Mouse (Mus musculus): ENCODE data around the gene Ube2a. TPM values are rescaled to one million over a fixed set of nuclear protein-coding genes. Genes with fewer than 3 reads are reported as not detected.

Ube2a gene
- total and polyA plus RNA-seq, 3 experiments, result 30.7 to 141 (median 90.4) TPM

- no peaks in the 10 kb centered on the region for H3K79me2 ChIP-seq (replicated peaks; ENCODE audit: control insufficient read depth, extremely low read depth, insufficient read depth, poor library complexity, severe bottlenecking)
- H3K9ac ChIP-seq (ENCODE audit: insufficient read depth, low read depth), result no peak overlapping the region
- no peaks in the 10 kb centered on the region for H3K9me3 ChIP-seq (replicated peaks; ENCODE audit: low read length)
- H3K27ac ChIP-seq (ENCODE audit: insufficient read depth, low read depth), result no peak overlapping the region
- peaks cover 0 to 20% of the 10 kb centered on the region in 2 experiments; a peak in 2 of 4 replicates for H3K4me1 ChIP-seq (ENCODE audit: control insufficient read depth in 1 of 2, insufficient read depth in 2 of 2)
- H3K27me3 ChIP-seq (replicated peaks), result no peaks in the 10 kb centered on the region
- dilution Hi-C loops (cut with MboI; ENCODE audit: extremely low pct_ligation_motif_present, extremely low pct_unique_long_range_greater_than_20kb, low sequenced_read_pairs), result no loop called here
- H3K36me3 ChIP-seq (replicated peaks in 1 of 2; ENCODE audit: control insufficient read depth in 1 of 2, insufficient read depth in 1 of 2, low read length in 1 of 2), result peaks cover 0 to 18% of the 10 kb centered on the region in 2 experiments
- in situ Hi-C loops (cut with MboI; ENCODE audit: low pct_ligation_motif_present, low pct_unique_long_range_greater_than_20kb, low sequenced_read_pairs), result no loop called here
- no peak for DNase-seq (ENCODE audit: extremely low read depth)
- TF ChIP-seq UBTF (IDR thresholded peaks at IDR 0.05; ENCODE audit: low read depth, low read length) (no peak), ZMIZ1 (IDR thresholded peaks at IDR 0.05; ENCODE audit: low read depth, low read length) (no peak), POLR2A (IDR thresholded peaks at IDR 0.05; ENCODE audit: low read depth, low read length) (no peak), HCFC1 (IDR thresholded peaks at IDR 0.05; ENCODE audit: low read depth, low read length) (no peak)
- H3K4me3 ChIP-seq (replicated peaks in 1 of 3; ENCODE audit: low read depth in 2 of 3, low read length in 2 of 3, poor library complexity in 1 of 3), result no peak overlapping the region
- no peak overlapping the region for H3K4me2 ChIP-seq (ENCODE audit: insufficient read depth, low read depth, poor library complexity, severe bottlenecking)
These were observed 36.5 kb upstream of the Ube2a start for GRCm38 (mm10) chrX:36837069-36837676.

- TF ChIP-seq EP300 (IDR thresholded peaks at IDR 0.05; ENCODE audit: low read length) (no peak), SMC3 (IDR thresholded peaks at IDR 0.05; ENCODE audit: low read depth, low read length) (no peak), ZKSCAN1 (IDR thresholded peaks at IDR 0.05; ENCODE audit: borderline replicate concordance, low read depth, low read length) (no peak), NELFE (IDR thresholded peaks at IDR 0.05; ENCODE audit: low read depth, low read length) (no peak), POLR2AphosphoS2 (IDR thresholded peaks at IDR 0.05; ENCODE audit: low read depth, low read length) (no peak), IRF4 (IDR thresholded peaks at IDR 0.05; ENCODE audit: low read depth, low read length) (no peak), JUND (conservative IDR thresholded peaks at IDR 0.05; ENCODE audit: low read depth, low read length) (no peak), CHD2 (IDR thresholded peaks at IDR 0.05; ENCODE audit: low read length) (no peak)
- Histone ChIP-seq H3K27ac (ENCODE audit: insufficient read depth, low read depth) (no peak overlapping the region), H3K79me2 (replicated peaks; ENCODE audit: control insufficient read depth, extremely low read depth, insufficient read depth, poor library complexity, severe bottlenecking) (no peaks in the 10 kb centered on the region), H3K9ac (ENCODE audit: insufficient read depth, low read depth) (no peak overlapping the region), H3K4me3 (replicated peaks in 1 of 3; ENCODE audit: low read depth in 2 of 3, low read length in 2 of 3, poor library complexity in 1 of 3) (no peak overlapping the region), H3K4me1 (ENCODE audit: control insufficient read depth in 1 of 2, insufficient read depth in 2 of 2) (peaks cover 3 to 22% of the 10 kb centered on the region in 2 experiments; a peak in 2 of 4 replicates), H3K27me3 (replicated peaks) (no peaks in the 10 kb centered on the region), H3K36me3 (replicated peaks in 1 of 2; ENCODE audit: control insufficient read depth in 1 of 2, insufficient read depth in 1 of 2, low read length in 1 of 2) (peaks cover 0 to 15% of the 10 kb centered on the region in 2 experiments), H3K4me2 (ENCODE audit: insufficient read depth, low read depth, poor library complexity, severe bottlenecking) (no peak overlapping the region), H3K9me3 (replicated peaks; ENCODE audit: low read length) (no peaks in the 10 kb centered on the region)
- dilution Hi-C loops (cut with MboI; ENCODE audit: extremely low pct_ligation_motif_present, extremely low pct_unique_long_range_greater_than_20kb, low sequenced_read_pairs), result no loop called here
- no peak for DNase-seq (ENCODE audit: extremely low read depth)
- in situ Hi-C loops (cut with MboI; ENCODE audit: low pct_ligation_motif_present, low pct_unique_long_range_greater_than_20kb, low sequenced_read_pairs), result no loop called here
These were observed 34.3 kb upstream of the Ube2a start for GRCm38 (mm10) chrX:36839391-36839790.

DNA sequence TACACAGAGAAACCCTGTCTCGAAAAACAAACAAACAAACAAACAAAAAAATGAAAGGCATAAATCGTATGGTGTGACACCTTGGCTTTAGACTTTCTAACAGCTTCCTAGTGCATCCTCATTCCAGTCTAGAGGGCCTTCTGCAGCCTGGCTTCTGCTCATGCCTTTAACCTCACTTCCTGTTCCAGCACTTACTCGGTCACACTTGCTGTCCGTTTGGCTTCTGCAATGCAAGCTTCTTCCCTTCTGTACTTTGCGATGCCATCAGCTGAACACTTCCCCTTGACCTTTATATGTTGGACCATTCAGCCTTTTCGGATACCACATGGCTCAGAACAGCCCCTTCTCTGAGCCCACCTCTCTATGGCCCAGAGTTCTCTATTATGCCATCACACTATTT is 32.0 kb upstream of the Ube2a start:
- no peaks in the 10 kb centered on the region for H3K9me3 ChIP-seq (replicated peaks; ENCODE audit: low read length)
- no peak for DNase-seq (ENCODE audit: extremely low read depth)
- no peaks in the 10 kb centered on the region for H3K27me3 ChIP-seq (replicated peaks)
- H3K36me3 ChIP-seq (replicated peaks in 1 of 2; ENCODE audit: control insufficient read depth in 1 of 2, insufficient read depth in 1 of 2, low read length in 1 of 2), result peaks cover 0 to 14% of the 10 kb centered on the region in 2 experiments
- no peak overlapping the region for H3K27ac ChIP-seq (ENCODE audit: insufficient read depth, low read depth)
- H3K79me2 ChIP-seq (replicated peaks; ENCODE audit: control insufficient read depth, extremely low read depth, insufficient read depth, poor library complexity, severe bottlenecking), result no peaks in the 10 kb centered on the region
- in situ Hi-C loops (cut with MboI; ENCODE audit: low pct_ligation_motif_present, low pct_unique_long_range_greater_than_20kb, low sequenced_read_pairs), result no loop called here
- H3K4me3 ChIP-seq (replicated peaks in 1 of 3; ENCODE audit: low read depth in 2 of 3, low read length in 2 of 3, poor library complexity in 1 of 3), result no peak overlapping the region
- H3K9ac ChIP-seq (ENCODE audit: insufficient read depth, low read depth), result no peak overlapping the region
- dilution Hi-C loops (cut with MboI; ENCODE audit: extremely low pct_ligation_motif_present, extremely low pct_unique_long_range_greater_than_20kb, low sequenced_read_pairs), result no loop called here
- H3K4me2 ChIP-seq (ENCODE audit: insufficient read depth, low read depth, poor library complexity, severe bottlenecking), result no peak overlapping the region
- no peak for TF ChIP-seq BHLHE40 (IDR thresholded peaks at IDR 0.05; ENCODE audit: low read depth, low read length)
- no peak for TF ChIP-seq TBP (conservative IDR thresholded peaks at IDR 0.05; ENCODE audit: low read depth, low read length)
- no peak for TF ChIP-seq GABPA (IDR thresholded peaks at IDR 0.05; ENCODE audit: insufficient replicate concordance, low read depth, low read length)
- TF ChIP-seq IRF4 (IDR thresholded peaks at IDR 0.05; ENCODE audit: low read depth, low read length), result no peak
- TF ChIP-seq NRF1 (IDR thresholded peaks at IDR 0.05; ENCODE audit: low read depth, low read length), result no peak
- no peak for TF ChIP-seq USF1 (IDR thresholded peaks at IDR 0.05; ENCODE audit: low read depth, low read length)
- H3K4me1 ChIP-seq (ENCODE audit: control insufficient read depth in 1 of 2, insufficient read depth in 2 of 2), result peaks cover 3 to 31% of the 10 kb centered on the region in 2 experiments; a peak in 2 of 4 replicates
